Mouse (Mus musculus) intestine, embryonic 15.5 days (tissue): Measurements from ENCODE around the gene Pcdh9. TPM values are rescaled to one million over a fixed set of nuclear protein-coding genes. Genes with fewer than 3 reads are reported as not detected.

Experiments used
- ATAC-seq: fragments of 200-750 bp; cut with Nextera tagmentation; 2 replicates; pipeline ENCODE4 v1.8.0; 2017; ENCODE audit warnings: moderate TSS enrichment, moderate library complexity
- H3K27ac ChIP-seq: fragments of 300-500 bp; sonication (generic); 2 replicates; pipeline ENCODE4 v1.5.1; 2015; ENCODE audit warnings: mild to moderate bottlenecking, inconsistent platforms
- H3K27me3 ChIP-seq: fragments of 300-500 bp; sonication (generic); replicated peaks from 2 replicates; pipeline ENCODE4 v1.6.1; 2015; ENCODE audit warnings: inconsistent platforms
- H3K36me3 ChIP-seq: fragments of 300-500 bp; sonication (generic); 2 replicates; pipeline ENCODE4 v1.6.1; 2015; ENCODE audit warnings: inconsistent platforms
- H3K4me1 ChIP-seq: fragments of 300-500 bp; sonication (generic); replicated peaks from 2 replicates; pipeline ENCODE4 v1.6.1; 2015; ENCODE audit warnings: inconsistent platforms
- H3K4me2 ChIP-seq: fragments of 300-500 bp; sonication (generic); replicated peaks from 2 replicates; pipeline ENCODE4 v1.6.1; 2015; ENCODE audit warnings: mild to moderate bottlenecking, inconsistent platforms
- H3K4me3 ChIP-seq: fragments of 300-500 bp; sonication (generic); replicated peaks from 2 replicates; pipeline ENCODE4 v1.5.1; 2015; ENCODE audit warnings: inconsistent platforms
- H3K9ac ChIP-seq: fragments of 300-500 bp; sonication (generic); 2 replicates; pipeline ENCODE4 v1.6.1; 2015; ENCODE audit warnings: inconsistent platforms
- H3K9me3 ChIP-seq: fragments of 300-500 bp; sonication (generic); 2 replicates; pipeline ENCODE4 v1.6.1; 2016; ENCODE audit warnings: inconsistent platforms
- WGBS: fragments of 180-500 bp; shearing (Covaris S2); methylation state at CpG from one replicate; pipeline ENCODE4 v1.1.7; 2015; 5-methylcytosine and 5-hydroxymethylcytosine counted together
- polyA plus RNA-seq: library from polyadenylated mRNA; unstranded; fragments of >200 nt; fragmentation: Nextera tagmentation; extraction: Ambion mirVana; gene quantifications from 2 replicates; pipeline ENCODE4 v1.2.1, GENCODE M21; 2015

Pcdh9 gene
- polyA plus RNA-seq, 1 experiment from 2014 or later: 15.6 TPM

GRCm38 (mm10) chr14:93182606-93183491 lies 707.6 kb downstream of the Pcdh9 start:
- Histone ChIP-seq H3K9me3 (no peaks in the 10 kb centered on the region), H3K27ac (no peak overlapping the region), H3K9ac (no peak overlapping the region), H3K4me1 (no peaks in the 10 kb centered on the region), H3K4me3 (no peak overlapping the region), H3K36me3 (no peaks in the 10 kb centered on the region), H3K4me2 (no peak overlapping the region), H3K27me3 (no peaks in the 10 kb centered on the region)
- 90% methylated on average over 9 of the region's 9 CpGs for WGBS
- no peak for ATAC-seq

GRCm38 (mm10) chr14:93169201-93169600 lies 721.3 kb downstream of the Pcdh9 start:
- ATAC-seq: no peak
- Histone ChIP-seq H3K4me1 (no peaks in the 10 kb centered on the region), H3K36me3 (no peaks in the 10 kb centered on the region), H3K9ac (no peak overlapping the region), H3K4me3 (no peak overlapping the region), H3K27ac (no peak overlapping the region), H3K4me2 (no peak overlapping the region), H3K9me3 (no peaks in the 10 kb centered on the region), H3K27me3 (no peaks in the 10 kb centered on the region)

GRCm38 (mm10) chr14:93168367-93168766 lies 722.1 kb downstream of the Pcdh9 start:
- H3K4me1 ChIP-seq: no peaks in the 10 kb centered on the region
- H3K4me2 ChIP-seq: no peak overlapping the region
- no peak for ATAC-seq
- no peaks in the 10 kb centered on the region for H3K27me3 ChIP-seq
- H3K9ac ChIP-seq: no peak overlapping the region
- no peaks in the 10 kb centered on the region for H3K36me3 ChIP-seq
- no peaks in the 10 kb centered on the region for H3K9me3 ChIP-seq
- H3K27ac ChIP-seq: no peak overlapping the region
- WGBS: 68% methylated on average over 2 of the region's 2 CpGs
- H3K4me3 ChIP-seq: no peak overlapping the region

- Histone ChIP-seq H3K4me1 (no peaks in the 10 kb centered on the region), H3K9me3 (no peaks in the 10 kb centered on the region), H3K27me3 (no peaks in the 10 kb centered on the region), H3K4me3 (no peak overlapping the region), H3K9ac (no peak overlapping the region), H3K36me3 (no peaks in the 10 kb centered on the region), H3K27ac (no peak overlapping the region), H3K4me2 (no peak overlapping the region)
- WGBS: 88% methylated on average over 6 of the region's 6 CpGs
- ATAC-seq: no peak
These were observed 747.1 kb downstream of the Pcdh9 start for GRCm38 (mm10) chr14:93143414-93143813.

- Histone ChIP-seq H3K4me2 (no peak overlapping the region), H3K27ac (no peak overlapping the region), H3K36me3 (no peaks in the 10 kb centered on the region), H3K4me1 (no peaks in the 10 kb centered on the region), H3K27me3 (no peaks in the 10 kb centered on the region), H3K4me3 (no peak overlapping the region), H3K9ac (no peak overlapping the region), H3K9me3 (no peaks in the 10 kb centered on the region)
- ATAC-seq: no peak
- 84% methylated on average over 4 of the region's 4 CpGs for WGBS
These were observed 748.4 kb downstream of the Pcdh9 start for GRCm38 (mm10) chr14:93142076-93142475.

GRCm38 (mm10) chr14:93126993-93127392 lies 763.5 kb downstream of the Pcdh9 start:
- H3K36me3 ChIP-seq: no peaks in the 10 kb centered on the region
- no peaks in the 10 kb centered on the region for H3K27me3 ChIP-seq
- H3K4me1 ChIP-seq: no peaks in the 10 kb centered on the region
- ATAC-seq: no peak
- 73% methylated on average over 3 of the region's 3 CpGs for whole genome bisulfite sequencing
- H3K4me3 ChIP-seq: no peak overlapping the region
- no peak overlapping the region for H3K27ac ChIP-seq
- no peaks in the 10 kb centered on the region for H3K9me3 ChIP-seq
- no peak overlapping the region for H3K4me2 ChIP-seq
- no peak overlapping the region for H3K9ac ChIP-seq

GRCm38 (mm10) chr14:93102755-93103154 lies 787.7 kb downstream of the Pcdh9 start:
- no peak overlapping the region for H3K27ac ChIP-seq
- H3K4me1 ChIP-seq: no peaks in the 10 kb centered on the region
- no peak overlapping the region for H3K4me3 ChIP-seq
- H3K36me3 ChIP-seq: no peaks in the 10 kb centered on the region
- no peaks in the 10 kb centered on the region for H3K27me3 ChIP-seq
- H3K9me3 ChIP-seq: no peaks in the 10 kb centered on the region
- H3K4me2 ChIP-seq: no peak overlapping the region
- ATAC-seq: no peak
- H3K9ac ChIP-seq: no peak overlapping the region
- 65% methylated on average over 2 of the region's 2 CpGs for WGBS

GRCm38 (mm10) chr14:93095081-93095480 lies 795.4 kb downstream of the Pcdh9 start:
- no peaks in the 10 kb centered on the region for H3K27me3 ChIP-seq
- H3K9ac ChIP-seq: no peak overlapping the region
- WGBS: 46% methylated on average over 2 of the region's 2 CpGs
- H3K4me3 ChIP-seq: no peak overlapping the region
- H3K4me2 ChIP-seq: no peak overlapping the region
- H3K9me3 ChIP-seq: no peaks in the 10 kb centered on the region
- H3K4me1 ChIP-seq: no peaks in the 10 kb centered on the region
- H3K36me3 ChIP-seq: no peaks in the 10 kb centered on the region
- no peak for ATAC-seq
- H3K27ac ChIP-seq: no peak overlapping the region

- Histone ChIP-seq H3K9ac (no peak overlapping the region), H3K4me2 (no peak overlapping the region), H3K36me3 (no peaks in the 10 kb centered on the region), H3K4me3 (no peak overlapping the region), H3K27me3 (no peaks in the 10 kb centered on the region), H3K9me3 (no peaks in the 10 kb centered on the region), H3K4me1 (no peaks in the 10 kb centered on the region), H3K27ac (no peak overlapping the region)
- ATAC-seq: no peak
- 68% methylated on average over 4 of the region's 4 CpGs for WGBS
These were observed 797.7 kb downstream of the Pcdh9 start for GRCm38 (mm10) chr14:93092806-93093205.

- Histone ChIP-seq H3K4me3 (no peak overlapping the region), H3K4me1 (no peaks in the 10 kb centered on the region), H3K27me3 (no peaks in the 10 kb centered on the region), H3K9me3 (no peaks in the 10 kb centered on the region), H3K9ac (no peak overlapping the region), H3K4me2 (no peak overlapping the region), H3K36me3 (no peaks in the 10 kb centered on the region), H3K27ac (no peak overlapping the region)
- ATAC-seq: no peak
- WGBS: 83% methylated on average over 2 of the region's 2 CpGs
These were observed 804.8 kb downstream of the Pcdh9 start for GRCm38 (mm10) chr14:93085646-93086045.

- Histone ChIP-seq H3K9me3 (no peaks in the 10 kb centered on the region), H3K27ac (no peak overlapping the region), H3K4me3 (no peak overlapping the region), H3K4me2 (no peak overlapping the region), H3K27me3 (no peaks in the 10 kb centered on the region), H3K9ac (no peak overlapping the region), H3K4me1 (no peaks in the 10 kb centered on the region), H3K36me3 (no peaks in the 10 kb centered on the region)
- 56% methylated on average over 2 of the region's 2 CpGs for WGBS
- no peak for ATAC-seq
These were observed 807.3 kb downstream of the Pcdh9 start for GRCm38 (mm10) chr14:93083140-93083539.

- no peak overlapping the region for H3K4me2 ChIP-seq
- 26% methylated on average over 2 of the region's 2 CpGs for WGBS
- no peak for ATAC-seq
These were observed 809.6 kb downstream of the Pcdh9 start for GRCm38 (mm10) chr14:93080910-93081309.

GRCm38 (mm10) chr14:93075761-93076160 lies 814.7 kb downstream of the Pcdh9 start:
- H3K9me3 ChIP-seq: no peaks in the 10 kb centered on the region
- no peaks in the 10 kb centered on the region for H3K4me1 ChIP-seq
- no peak overlapping the region for H3K27ac ChIP-seq
- H3K36me3 ChIP-seq: no peaks in the 10 kb centered on the region
- no peak overlapping the region for H3K9ac ChIP-seq
- no peak overlapping the region for H3K4me2 ChIP-seq
- ATAC-seq: no peak
- no peaks in the 10 kb centered on the region for H3K27me3 ChIP-seq
- H3K4me3 ChIP-seq: no peak overlapping the region
- WGBS: 41% methylated on average over 2 of the region's 2 CpGs

More at GRCm38 (mm10) chr14:93080910-93081309, 809.6 kb downstream of the Pcdh9 start:
- H3K36me3 ChIP-seq: no peaks in the 10 kb centered on the region
- no peaks in the 10 kb centered on the region for H3K4me1 ChIP-seq
- no peak overlapping the region for H3K27ac ChIP-seq
- no peaks in the 10 kb centered on the region for H3K27me3 ChIP-seq
- H3K4me3 ChIP-seq: no peak overlapping the region
- H3K9me3 ChIP-seq: no peaks in the 10 kb centered on the region
- H3K9ac ChIP-seq: no peak overlapping the region
